Mouse (Mus musculus): ENCODE data around the gene Bysl.
"Not testable (repeated sequence)": the region's sequence is repeated elsewhere in the genome, so short reads cannot be mapped to it uniquely, and the experiment has no call there.

The Bysl gene

GRCm38 (mm10) chr17:47618556-47619311 lies 7.4 kb upstream of the Bysl start:
- DNase-seq, result peak; percentile 44

GRCm38 (mm10) chr17:47617605-47618307 lies 6.5 kb upstream of the Bysl start:
- DNase-seq, result no peak

- DNase-seq, result no peak
These were observed 5.4 kb upstream of the Bysl start for GRCm38 (mm10) chr17:47616652-47617051.

GRCm38 (mm10) chr17:47616119-47616518 lies 4.8 kb upstream of the Bysl start:
- no peak for DNase-seq

GRCm38 (mm10) chr17:47614018-47614417 lies 2.7 kb upstream of the Bysl start:
- peak; percentile 63 for DNase-seq

- DNase-seq, result no peak
These were observed 330 bp upstream of the Bysl start for GRCm38 (mm10) chr17:47611661-47611982.

- DNase-seq, result no peak
These were observed 2.1 kb downstream of the Bysl start for GRCm38 (mm10) chr17:47609182-47609581.

- peak; percentile 44 for DNase-seq
These were observed 5.1 kb downstream of the Bysl start for GRCm38 (mm10) chr17:47606220-47606619.

GRCm38 (mm10) chr17:47602289-47602688 lies 9.0 kb downstream of the Bysl start:
- DNase-seq, result no peak

GRCm38 (mm10) chr17:47601389-47601755 lies 9.9 kb downstream of the Bysl start:
- DNase-seq, result no peak

- DNase-seq, result no peak
These were observed 10.5 kb downstream of the Bysl start for GRCm38 (mm10) chr17:47600601-47601388.

GRCm38 (mm10) chr17:47599511-47600297 lies 11.6 kb downstream of the Bysl start:
- DNase-seq, result peak; percentile 77

GRCm38 (mm10) chr17:47598580-47599304 lies 12.6 kb downstream of the Bysl start:
- DNase-seq, result not testable (repeated sequence)

- peak; percentile 75 for DNase-seq
These were observed 13.3 kb downstream of the Bysl start for GRCm38 (mm10) chr17:47597838-47598579.

GRCm38 (mm10) chr17:47597261-47597660 lies 14.0 kb downstream of the Bysl start:
- DNase-seq, result peak; percentile 33

- no peak for DNase-seq
These were observed 14.5 kb downstream of the Bysl start for GRCm38 (mm10) chr17:47596839-47597164.

- peak; percentile 24 for DNase-seq
These were observed 15.0 kb downstream of the Bysl start for GRCm38 (mm10) chr17:47596162-47596838.

GRCm38 (mm10) chr17:47595248-47596161 lies 15.8 kb downstream of the Bysl start:
- peak; percentile 76 for DNase-seq

- no peak for DNase-seq
These were observed 16.4 kb downstream of the Bysl start for GRCm38 (mm10) chr17:47594969-47595247.

Data from lung, postnatal 10 days (tissue).